Mouse (Mus musculus) liver, postnatal 0 days (tissue): ENCODE data around the gene Gm49711. TPM values are rescaled to one million over a fixed set of nuclear protein-coding genes. Genes with fewer than 3 reads are reported as not detected.
"Not testable (repeated sequence)": the region's sequence is repeated elsewhere in the genome, so short reads cannot be mapped to it uniquely, and the experiment has no call there.

Experiments
- ATAC-seq: fragments of 200-750 bp; cut with Nextera tagmentation; 2 replicates; pipeline ENCODE4 v1.8.0; 2017; ENCODE audit warnings: mild to moderate bottlenecking, moderate library complexity
- DNase-seq: peaks from one replicate; pipeline ENCODE4 v3.0.0-alpha.2; 2016
- H3K27ac ChIP-seq: fragments of 300-500 bp; sonication (generic); 2 replicates; pipeline ENCODE4 v1.5.1; 2014; ENCODE audit warnings: antibody characterized with exemption, moderate library complexity, mild to moderate bottlenecking, low read depth
- H3K27me3 ChIP-seq: fragments of 300-500 bp; sonication (generic); 2 replicates; pipeline ENCODE4 v1.6.1; 2014; ENCODE audit warnings: low read length, control low read depth, mixed read lengths; ENCODE audit not compliant: insufficient read depth
- H3K36me3 ChIP-seq: fragments of 300-500 bp; sonication (generic); replicated peaks from 2 replicates; pipeline ENCODE4 v1.6.1; 2014; ENCODE audit warnings: mild to moderate bottlenecking, control low read depth, low read length, moderate library complexity, mixed read lengths; ENCODE audit not compliant: insufficient read depth
- H3K4me1 ChIP-seq: fragments of 300-500 bp; sonication (generic); 2 replicates; pipeline ENCODE4 v1.6.1; 2014; ENCODE audit warnings: antibody characterized with exemption, mild to moderate bottlenecking, control low read depth; ENCODE audit not compliant: insufficient read depth
- H3K4me2 ChIP-seq: fragments of 300-500 bp; sonication (generic); 2 replicates; pipeline ENCODE4 v1.6.1; 2014; ENCODE audit warnings: low read depth, mild to moderate bottlenecking, low read length, moderate library complexity, mixed read lengths
- H3K4me3 ChIP-seq: fragments of 300-500 bp; sonication (generic); 2 replicates; pipeline ENCODE4 v1.5.1; 2014; ENCODE audit warnings: low read depth, low read length
- H3K9ac ChIP-seq: fragments of 300-500 bp; sonication (generic); replicated peaks from 2 replicates; pipeline ENCODE4 v1.6.1; 2014; ENCODE audit warnings: mild to moderate bottlenecking, moderate library complexity
- H3K9me3 ChIP-seq: fragments of 300-500 bp; sonication (generic); 2 replicates; pipeline ENCODE4 v1.6.1; 2016; ENCODE audit warnings: mild to moderate bottlenecking, control low read depth, low read length, mixed read lengths
- CTCF ChIP-seq: sonication (generic); IDR thresholded peaks from 2 replicates; pipeline ENCODE4 v1.5.1; 2016; ENCODE audit warnings: antibody characterized with exemption, low read depth
- EP300 ChIP-seq: IDR thresholded peaks from 2 replicates; pipeline ENCODE4 v1.6.1; 2016; ENCODE audit warnings: antibody characterized with exemption, low read depth, mild to moderate bottlenecking
- WGBS: fragments of 180-500 bp; shearing (Covaris S2); extraction: QIAGEN DNeasy Blood & Tissue Kit; methylation state at CpG from one replicate; pipeline ENCODE4 v1.1.7; 2014; ENCODE audit not compliant: insufficient replicate concordance; 5-methylcytosine and 5-hydroxymethylcytosine counted together
- polyA plus RNA-seq: library from polyadenylated mRNA; unstranded; fragments of >200 nt; fragmentation: Nextera tagmentation; extraction: Ambion mirVana; gene quantifications from 2 replicates; pipeline ENCODE4 v1.2.1, GENCODE M21; 2015

Gene Gm49711
- polyA plus RNA-seq, 1 experiment from 2014 or later: not detected

DNA sequence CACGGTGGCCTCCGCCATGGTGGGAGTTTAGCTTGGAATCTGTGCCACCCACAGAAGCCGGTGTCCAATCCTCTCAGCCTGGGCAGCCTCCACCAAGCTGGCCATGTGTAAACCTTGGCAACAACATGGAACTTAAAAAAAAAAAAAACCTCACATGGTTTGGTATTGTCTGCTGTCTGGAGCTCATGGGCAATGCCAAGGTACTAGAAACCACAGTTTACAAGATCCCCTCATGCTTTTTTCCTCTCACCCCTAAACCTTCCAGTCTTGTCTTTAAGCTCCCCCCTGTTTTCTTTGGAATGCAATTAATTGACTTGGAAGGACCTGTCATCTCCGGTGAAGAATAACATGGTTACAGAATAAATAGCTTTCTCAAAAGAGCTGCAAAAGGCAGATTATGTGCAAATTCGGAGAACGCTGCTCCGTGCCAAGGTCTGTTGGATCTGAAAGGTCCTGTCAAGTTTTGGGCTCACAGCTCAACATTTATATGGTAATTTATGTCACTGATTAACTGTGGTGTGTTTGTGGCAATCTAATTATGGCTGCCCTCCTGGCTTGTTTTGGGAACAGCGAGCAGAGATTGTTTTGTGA, 138.7 kb downstream of the Gm49711 start:
- H3K4me3 ChIP-seq: no peak overlapping the region
- no peak for ATAC-seq
- H3K4me2 ChIP-seq: no peak overlapping the region
- H3K27me3 ChIP-seq: no peaks in the 10 kb centered on the region
- H3K9me3 ChIP-seq: peaks cover 4% of the 10 kb centered on the region; the same call in 1 of the 2 replicates
- H3K4me1 ChIP-seq: no peaks in the 10 kb centered on the region
- H3K27ac ChIP-seq: no peak overlapping the region
- 81% methylated on average over 8 of the region's 8 CpGs for WGBS
- DNase-seq: no peak
- TF ChIP-seq CTCF: no peak
- no peak for TF ChIP-seq EP300
- H3K9ac ChIP-seq: no peak overlapping the region
- H3K36me3 ChIP-seq: no peaks in the 10 kb centered on the region

DNA sequence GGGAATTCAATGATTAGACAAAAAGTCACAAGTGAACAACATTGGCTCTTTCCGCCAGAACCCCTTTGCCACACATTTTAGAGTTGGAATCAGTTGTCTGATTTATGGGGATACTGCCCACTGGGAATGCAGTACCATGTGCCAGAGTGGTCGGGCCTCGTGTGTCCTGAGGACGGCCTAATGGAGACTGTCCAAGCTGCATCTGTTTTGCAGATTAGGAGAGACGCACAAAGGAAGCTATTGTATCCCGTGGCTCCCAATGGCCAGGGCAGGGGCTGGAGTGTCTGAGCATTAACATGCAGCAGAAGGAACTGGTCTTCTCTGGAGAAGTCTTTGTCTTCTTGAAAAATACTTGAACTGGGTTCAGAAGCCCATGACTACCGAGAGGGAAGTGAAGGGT, 142.5 kb downstream of the Gm49711 start:
- no peak overlapping the region for H3K4me3 ChIP-seq
- 83% methylated on average over 7 of the region's 7 CpGs for WGBS
- H3K9me3 ChIP-seq: no peaks in the 10 kb centered on the region
- no peaks in the 10 kb centered on the region for H3K36me3 ChIP-seq
- H3K27me3 ChIP-seq: no peaks in the 10 kb centered on the region
- no peaks in the 10 kb centered on the region for H3K4me1 ChIP-seq
- no peak for TF ChIP-seq CTCF
- H3K9ac ChIP-seq: no peak overlapping the region
- ATAC-seq (no peak), DNase-seq (no peak)
- H3K27ac ChIP-seq: no peak overlapping the region
- H3K4me2 ChIP-seq: no peak overlapping the region

DNA sequence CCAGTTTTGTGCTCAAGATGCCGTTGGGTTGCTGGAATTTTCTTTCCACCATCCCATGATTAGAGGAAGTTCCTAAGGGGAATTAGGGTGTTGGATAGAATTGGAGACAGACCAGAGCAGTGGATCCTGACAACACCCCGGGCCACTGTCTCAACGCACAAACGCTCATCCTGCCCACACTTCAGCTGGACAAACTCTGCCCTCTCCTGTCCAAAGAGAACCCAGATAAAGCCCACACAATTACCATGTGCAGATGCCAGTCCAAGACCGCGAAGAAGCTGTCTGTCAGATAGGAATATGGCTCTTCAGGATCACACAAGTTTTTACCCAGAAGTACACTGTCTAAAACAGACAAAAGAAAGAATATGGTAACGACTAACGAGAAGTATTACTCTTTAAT, 145.5 kb downstream of the Gm49711 start:
- H3K36me3 ChIP-seq: no peaks in the 10 kb centered on the region
- peak; percentile 21; the same call in 1 of the 2 replicates for TF ChIP-seq CTCF
- no peak for TF ChIP-seq EP300
- WGBS: 69% methylated on average over 8 of the region's 8 CpGs
- H3K9me3 ChIP-seq: no peaks in the 10 kb centered on the region
- ATAC-seq (no peak), DNase-seq (no peak)
- no peak overlapping the region for H3K27ac ChIP-seq
- H3K27me3 ChIP-seq: no peaks in the 10 kb centered on the region
- H3K4me3 ChIP-seq: no peak overlapping the region
- H3K4me1 ChIP-seq: no peaks in the 10 kb centered on the region
- no peak overlapping the region for H3K9ac ChIP-seq
- H3K4me2 ChIP-seq: no peak overlapping the region

DNA sequence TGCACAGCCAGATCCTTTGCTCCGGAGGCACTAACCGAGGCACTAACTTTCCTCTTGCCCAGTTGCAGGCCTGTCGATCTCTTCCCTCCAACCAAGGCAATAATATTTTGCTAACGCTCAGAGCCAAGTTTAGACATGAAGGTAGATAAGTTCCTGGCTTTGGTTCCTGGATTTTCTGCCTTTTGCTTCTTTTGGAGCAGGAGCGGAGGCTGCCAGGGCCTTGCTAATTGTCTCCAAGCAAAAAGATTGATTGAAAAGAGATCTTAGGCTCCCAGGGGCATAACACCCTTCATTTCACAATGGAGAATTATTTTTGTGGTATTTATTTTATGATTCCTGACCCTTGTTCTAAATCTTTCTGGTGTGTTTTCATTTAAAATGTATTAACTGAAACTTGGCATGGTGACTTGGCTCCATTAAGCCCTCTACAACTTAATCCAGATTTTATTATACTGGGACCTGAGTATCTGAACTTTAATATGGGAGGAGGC, 151.2 kb downstream of the Gm49711 start:
- H3K27ac ChIP-seq: no peak overlapping the region
- H3K27me3 ChIP-seq: no peaks in the 10 kb centered on the region
- TF ChIP-seq CTCF (no peak), EP300 (no peak)
- H3K4me3 ChIP-seq: no peak overlapping the region
- no peaks in the 10 kb centered on the region for H3K4me1 ChIP-seq
- 79% methylated on average over 5 of the region's 5 CpGs for WGBS
- no peak for DNase-seq
- no peaks in the 10 kb centered on the region for H3K36me3 ChIP-seq
- H3K9ac ChIP-seq: no peak overlapping the region
- H3K4me2 ChIP-seq: no peak overlapping the region
- ATAC-seq: no peak
- no peaks in the 10 kb centered on the region for H3K9me3 ChIP-seq

DNA sequence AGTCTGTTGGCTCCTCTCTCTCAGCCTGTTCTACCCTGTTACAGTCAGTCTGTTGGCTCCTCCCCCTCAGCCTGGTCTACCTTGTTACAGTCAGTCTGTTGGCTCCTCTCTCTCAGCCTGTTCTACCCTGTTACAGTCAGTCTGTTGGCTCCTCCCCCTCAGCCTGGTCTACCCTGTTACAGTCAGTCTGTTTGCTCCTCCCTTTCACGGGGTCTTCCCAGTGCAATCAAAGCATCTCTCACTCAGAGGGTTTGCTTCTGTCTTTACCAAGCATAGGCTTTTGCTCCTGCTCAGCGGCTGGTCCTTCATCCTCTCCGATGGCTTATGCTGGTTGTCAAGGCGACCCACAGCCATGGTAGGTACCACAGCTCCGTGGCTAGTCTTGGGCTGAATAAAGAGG, 152.2 kb downstream of the Gm49711 start:
- not testable (repeated sequence) for DNase-seq, H3K36me3 ChIP-seq, H3K4me1 ChIP-seq, H3K4me2 ChIP-seq, H3K4me3 ChIP-seq, H3K27ac ChIP-seq, ATAC-seq, H3K9ac ChIP-seq, H3K27me3 ChIP-seq, H3K9me3 ChIP-seq
- 81% methylated on average over 5 of the region's 5 CpGs for WGBS

DNA sequence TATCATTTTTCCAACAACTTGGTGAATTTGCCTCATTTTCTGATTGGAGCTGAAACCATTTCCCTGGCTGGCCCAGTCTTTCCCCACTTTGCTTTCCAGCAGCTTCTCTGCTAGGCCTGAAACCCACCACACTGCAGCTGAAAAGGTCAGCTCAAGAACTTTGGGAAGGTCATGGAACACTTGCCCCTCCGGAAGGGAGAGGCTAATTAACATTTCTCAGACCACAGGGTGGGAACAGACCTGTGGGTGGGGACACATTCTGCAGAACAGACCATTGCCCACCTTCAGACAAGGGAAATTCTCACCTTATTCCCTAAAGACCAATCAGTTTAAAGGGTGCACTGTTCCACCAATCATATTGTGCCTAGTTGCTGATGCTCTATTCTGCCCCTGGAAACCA, 155.8 kb downstream of the Gm49711 start:
- not testable (repeated sequence) for H3K27me3 ChIP-seq, H3K9me3 ChIP-seq, DNase-seq, H3K4me2 ChIP-seq, H3K36me3 ChIP-seq, H3K27ac ChIP-seq, H3K4me3 ChIP-seq, ATAC-seq, H3K4me1 ChIP-seq, H3K9ac ChIP-seq
- 67% methylated on average over 1 of the region's 1 CpGs for WGBS
